Mouse (Mus musculus): Measurements from ENCODE around the gene Nanog.
"Not testable (repeated sequence)": the region's sequence is repeated elsewhere in the genome, so short reads cannot be mapped to it uniquely, and the experiment has no call there.

Gene Nanog

DNA sequence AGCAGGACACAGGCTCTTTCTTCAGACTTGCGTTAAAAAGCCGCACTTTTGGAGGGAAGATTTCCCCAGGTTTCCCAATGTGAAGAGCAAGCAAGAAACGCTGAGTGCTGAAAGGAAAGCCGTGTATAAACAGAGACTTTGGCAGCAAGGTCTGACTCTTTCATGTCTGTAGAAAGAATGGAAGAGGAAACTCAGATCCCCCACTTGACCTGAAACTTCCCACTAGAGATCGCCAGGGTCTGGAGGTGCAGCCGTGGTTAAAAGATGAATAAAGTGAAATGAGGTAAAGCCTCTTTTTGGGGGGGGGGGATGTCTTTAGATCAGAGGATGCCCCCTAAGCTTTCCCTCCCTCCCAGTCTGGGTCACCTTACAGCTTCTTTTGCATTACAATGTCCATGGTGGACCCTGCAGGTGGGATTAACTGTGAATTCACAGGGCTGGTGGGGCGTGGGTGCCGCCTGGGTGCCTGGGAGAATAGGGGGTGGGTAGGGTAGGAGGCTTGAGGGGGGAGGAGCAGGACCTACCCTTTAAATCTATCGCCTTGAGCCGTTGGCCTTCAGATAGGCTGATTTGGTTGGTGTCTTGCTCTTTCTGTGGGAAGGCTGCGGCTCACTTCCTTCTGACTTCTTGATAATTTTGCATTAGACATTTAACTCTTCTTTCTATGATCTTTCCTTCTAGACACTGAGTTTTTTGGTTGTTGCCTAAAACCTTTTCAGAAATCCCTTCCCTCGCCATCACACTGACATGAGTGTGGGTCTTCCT is at the start of gene Nanog:
Gene Nanog, plus strand, starts transcription at position 454 of the 765 bp plus-strand sequence.
- DNase-seq (ENCODE audit: low spot score in 2 of 2) = no peak

- no peak for DNase-seq (ENCODE audit: low spot score in 2 of 2)
Observed at GRCm38 (mm10) chr6:122657630-122658029, 49.7 kb upstream of the Nanog start.

DNA sequence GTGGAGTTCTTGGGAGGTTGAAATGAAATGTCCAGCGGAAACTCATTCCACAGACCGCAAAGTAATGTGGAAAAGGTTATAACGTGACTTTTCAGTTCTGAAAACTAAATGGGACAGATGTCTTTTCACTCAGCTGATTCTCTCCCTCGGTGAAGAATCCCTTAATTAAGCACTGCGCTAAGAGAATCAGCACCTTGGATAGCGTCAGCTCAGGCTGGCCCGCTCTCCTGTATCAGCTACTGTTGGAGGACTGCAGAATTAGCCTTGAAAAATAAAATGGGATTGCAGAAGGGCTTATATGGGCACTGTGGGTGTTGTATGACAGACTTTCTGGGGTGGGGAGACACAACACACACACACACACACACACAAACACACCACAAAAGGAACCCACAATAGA is 47.7 kb upstream of the Nanog start:
- DNase-seq (ENCODE audit: low spot score in 2 of 2) = no peak

DNA sequence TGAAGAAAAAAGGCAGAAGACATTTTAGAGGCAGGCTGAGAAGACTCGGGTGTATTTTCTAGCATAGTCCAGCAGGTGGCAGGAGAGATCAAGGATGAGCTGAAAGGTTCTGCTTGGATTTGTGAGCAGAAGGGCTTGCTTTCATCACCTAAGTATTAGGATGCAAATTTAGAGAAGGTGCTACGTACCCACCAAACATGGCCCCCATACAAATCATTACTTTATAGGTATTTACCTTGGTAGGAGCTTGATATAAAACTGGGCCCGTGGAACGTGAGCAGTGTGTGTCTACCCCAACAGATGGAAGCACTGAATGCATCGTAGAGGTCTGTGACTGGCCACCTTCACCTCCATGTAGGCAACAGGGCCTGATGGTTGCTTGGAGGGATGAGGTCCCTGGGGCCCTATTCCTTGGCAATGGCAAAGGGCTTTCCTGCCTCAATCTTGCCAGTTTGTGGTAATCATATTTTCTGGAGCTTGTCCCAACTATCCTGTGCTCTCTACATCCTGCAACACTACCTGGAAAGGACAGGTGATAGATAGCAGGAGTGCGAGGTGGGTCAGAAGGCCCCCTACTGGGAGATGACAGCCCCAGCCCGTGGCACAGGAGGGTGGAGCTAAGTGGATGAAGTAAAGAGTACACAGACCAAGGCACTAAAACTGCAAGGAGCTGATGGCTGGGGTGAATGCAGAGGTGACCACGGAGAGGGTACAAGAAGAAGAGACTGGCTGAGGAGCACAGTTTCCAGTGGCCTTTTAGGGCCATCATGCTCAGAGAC is 46.5 kb upstream of the Nanog start:
- peak in 1 of 2 experiments; percentile 48 for DNase-seq (ENCODE audit: low spot score in 2 of 2)

DNA sequence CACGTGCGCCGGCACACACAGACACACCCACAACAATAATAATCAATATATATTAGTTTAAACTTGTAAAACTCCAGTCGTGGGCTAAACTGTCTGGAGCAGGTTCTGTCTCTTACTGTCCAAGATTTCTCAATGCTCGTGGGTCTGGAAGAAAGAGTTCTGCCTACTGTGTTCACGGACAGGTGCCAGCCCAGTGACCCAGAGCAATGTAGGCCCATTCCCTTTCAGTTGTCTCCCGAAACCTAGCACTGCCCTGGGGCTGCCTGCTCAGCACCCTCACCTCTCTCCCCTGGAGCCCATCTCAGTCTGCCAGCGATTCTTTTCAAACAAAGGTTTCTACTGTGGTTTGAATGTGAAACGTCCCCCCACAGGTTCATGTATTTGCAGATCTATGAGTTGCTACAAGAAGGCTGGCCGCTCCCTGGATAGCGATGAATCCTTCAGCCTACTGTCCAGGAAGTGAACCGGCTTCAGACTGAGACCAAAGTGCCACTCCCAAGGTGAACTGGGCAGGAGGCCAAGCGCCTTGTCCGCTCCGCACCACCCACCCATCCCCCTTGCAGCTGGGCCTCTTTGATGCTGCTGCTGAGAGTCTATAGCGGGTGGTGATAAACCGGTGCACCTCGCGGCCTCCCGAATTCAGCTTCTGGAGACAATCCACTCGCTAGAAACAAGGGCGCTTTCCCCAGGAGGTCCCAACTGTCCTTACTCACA is 44.6 kb upstream of the Nanog start:
- DNase-seq (ENCODE audit: low spot score in 2 of 2) = no peak

GRCm38 (mm10) chr6:122663596-122664206 is 43.6 kb upstream of the Nanog start:
- DNase-seq (ENCODE audit: low spot score in 2 of 2) = no peak

- no peak for DNase-seq (ENCODE audit: low spot score in 2 of 2)
Observed at GRCm38 (mm10) chr6:122665866-122666265, 41.4 kb upstream of the Nanog start.

- no peak for DNase-seq (ENCODE audit: low spot score in 2 of 2)
Observed at GRCm38 (mm10) chr6:122667715-122668114, 39.6 kb upstream of the Nanog start.

- DNase-seq (ENCODE audit: low spot score in 2 of 2) = no peak
Observed at GRCm38 (mm10) chr6:122668823-122669222, 38.5 kb upstream of the Nanog start.

DNA sequence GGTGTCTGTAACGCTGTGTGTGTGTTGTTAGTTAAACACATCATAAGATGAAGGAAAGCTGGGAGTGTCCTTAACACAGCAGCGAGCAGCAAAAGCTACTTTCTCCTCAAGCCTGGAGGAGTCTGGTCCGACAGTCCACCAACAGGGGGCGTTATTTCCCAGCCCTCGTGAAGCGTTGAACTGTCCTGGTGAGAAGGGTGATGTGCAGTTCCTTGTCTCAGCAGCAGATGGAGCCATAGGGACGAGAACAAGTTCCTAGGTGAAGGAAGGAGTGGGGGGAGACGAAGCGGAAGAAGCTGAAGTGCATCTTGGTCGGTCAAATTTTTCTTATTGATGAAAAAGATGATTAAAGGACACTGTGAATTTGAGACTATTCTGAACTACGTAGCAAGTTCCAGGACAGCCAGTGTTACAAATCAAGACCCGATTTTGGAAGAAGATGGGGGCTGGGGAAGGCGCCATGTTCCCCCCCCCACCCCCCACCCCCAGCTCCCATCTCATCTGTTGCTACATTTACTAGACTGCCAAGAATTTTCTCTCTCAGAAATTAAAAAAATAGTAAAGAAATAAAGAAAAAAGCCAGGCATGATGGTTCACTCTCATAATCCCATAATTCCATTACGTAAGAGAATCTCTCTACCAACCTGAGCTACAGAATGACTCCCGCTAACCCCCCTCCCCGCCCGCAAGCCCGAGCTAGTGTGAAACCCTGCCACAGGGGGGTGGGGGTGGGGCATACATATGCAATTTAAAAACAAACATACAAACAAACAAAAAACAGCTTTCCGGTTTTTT is 37.7 kb upstream of the Nanog start:
- peak; percentile 67 to 89 for DNase-seq (ENCODE audit: low spot score in 2 of 2)

DNA sequence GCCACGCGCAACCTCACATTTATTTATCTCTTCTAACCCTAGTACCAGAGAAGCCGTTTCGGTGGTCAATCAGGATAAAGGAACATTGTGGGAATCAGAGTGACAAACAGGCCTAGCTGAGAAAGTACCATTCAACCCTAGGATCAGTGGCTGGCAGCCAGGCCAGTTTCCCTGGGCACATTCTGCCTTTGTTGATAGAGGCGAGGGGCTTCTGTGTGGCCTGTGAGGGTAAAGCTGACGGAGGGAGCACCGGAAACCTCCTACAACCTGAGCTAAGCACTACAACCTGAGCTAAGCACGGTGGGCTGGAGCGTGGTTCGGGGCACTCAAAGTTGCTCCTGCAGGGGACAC is 37.1 kb upstream of the Nanog start:
- DNase-seq (ENCODE audit: low spot score in 2 of 2) = no peak

DNA sequence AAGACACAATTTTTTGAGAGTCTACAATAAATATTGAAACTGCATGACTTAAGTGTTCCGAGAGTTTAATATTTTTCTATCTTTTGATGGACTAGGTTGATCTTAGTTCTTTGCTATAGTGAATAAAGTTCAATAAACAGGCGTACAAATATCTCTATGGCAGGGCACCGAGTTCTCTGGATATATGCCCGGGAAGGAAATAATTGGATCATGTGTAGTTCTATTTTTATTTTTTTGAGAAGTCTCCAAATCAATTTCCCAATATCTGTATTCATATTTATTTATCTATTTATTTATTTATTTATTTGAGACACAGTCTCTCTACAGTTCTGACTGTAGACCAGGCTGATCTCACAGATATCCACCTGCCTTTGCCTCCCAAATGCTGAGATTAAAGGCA is 36.4 kb upstream of the Nanog start:
- no peak for DNase-seq (ENCODE audit: low spot score in 2 of 2)

DNA sequence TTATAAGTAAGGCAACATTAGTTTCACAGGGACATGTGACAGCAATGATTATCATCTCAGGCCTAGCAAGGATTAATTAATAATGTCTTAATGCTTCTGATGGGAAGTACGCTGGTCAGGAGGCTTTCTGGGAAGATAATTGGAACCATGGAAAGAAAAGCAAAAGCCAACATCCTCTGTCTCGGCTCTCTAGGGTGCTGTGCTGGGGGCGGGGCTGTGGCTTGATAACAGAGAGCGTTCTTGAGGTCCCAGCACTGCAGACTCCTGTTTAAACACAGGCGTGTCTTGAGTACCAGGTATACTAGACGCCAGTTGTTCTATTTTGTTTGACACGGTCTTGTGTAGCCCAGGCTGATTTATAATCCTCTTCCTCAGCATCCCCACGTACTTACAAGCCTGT is 34.5 kb upstream of the Nanog start:
- no peak for DNase-seq (ENCODE audit: low spot score in 2 of 2)

DNA sequence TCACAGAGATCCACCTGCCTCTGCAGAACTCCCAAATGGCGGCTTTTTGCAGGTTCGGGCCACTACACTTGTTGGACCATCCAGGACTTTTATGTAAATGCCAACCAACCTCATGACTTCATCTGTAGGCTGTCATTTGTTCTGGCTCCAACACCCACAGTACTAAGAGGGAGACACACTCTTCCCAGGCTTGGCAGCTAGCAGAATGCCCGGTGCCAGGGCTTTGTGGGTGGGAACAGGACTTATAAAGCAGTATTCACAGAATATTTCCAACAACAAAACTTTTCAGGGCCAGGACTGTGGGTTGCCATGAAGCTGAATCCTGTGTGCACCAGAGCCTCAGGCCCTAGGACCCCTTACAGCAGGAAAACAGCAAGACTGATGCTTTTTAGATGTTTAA is 24.6 kb upstream of the Nanog start:
- no peak for DNase-seq (ENCODE audit: low spot score in 2 of 2)

DNA sequence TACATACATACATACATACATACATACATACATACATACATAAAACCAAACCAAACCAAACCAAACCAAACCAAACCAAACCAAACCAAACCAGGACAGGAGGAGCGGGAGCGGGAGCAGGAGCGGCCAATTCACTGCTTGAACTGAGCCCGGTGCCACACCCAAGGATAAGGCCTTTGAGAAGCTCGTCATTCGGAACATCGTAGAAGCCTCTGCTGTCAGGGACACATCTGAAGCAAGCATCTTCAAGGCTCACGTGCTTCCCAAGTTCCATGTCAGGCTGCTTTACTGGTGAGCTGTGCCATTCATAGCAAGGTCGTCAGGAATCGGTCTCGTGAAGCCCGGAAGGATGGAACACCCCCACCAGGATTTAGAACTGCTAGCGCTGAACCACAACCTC is 20.6 kb upstream of the Nanog start:
- DNase-seq (ENCODE audit: low spot score in 2 of 2) = no peak

- DNase-seq (ENCODE audit: low spot score in 2 of 2) = no peak
Observed at GRCm38 (mm10) chr6:122689411-122690055, 17.8 kb upstream of the Nanog start.

DNA sequence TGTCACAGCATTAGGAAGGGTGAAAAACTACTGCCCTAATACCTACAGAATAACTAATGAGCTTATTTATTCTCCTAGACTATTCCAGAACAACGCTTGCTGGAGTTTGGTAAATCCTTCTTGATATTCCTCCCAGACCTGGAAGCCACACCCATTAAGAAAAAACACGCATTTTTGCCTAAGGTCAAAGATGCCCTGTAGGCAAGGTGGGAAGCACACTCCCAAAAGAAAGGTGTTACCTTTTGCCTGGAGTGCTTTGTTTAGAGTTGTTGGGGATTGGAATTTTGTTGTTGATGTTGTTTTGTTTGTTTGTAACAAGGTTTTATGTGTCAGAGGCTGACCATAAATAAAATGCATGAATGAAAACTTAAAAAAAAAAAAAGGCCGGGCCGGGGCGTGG is 17.2 kb upstream of the Nanog start:
- no peak for DNase-seq (ENCODE audit: low spot score in 2 of 2)

DNA sequence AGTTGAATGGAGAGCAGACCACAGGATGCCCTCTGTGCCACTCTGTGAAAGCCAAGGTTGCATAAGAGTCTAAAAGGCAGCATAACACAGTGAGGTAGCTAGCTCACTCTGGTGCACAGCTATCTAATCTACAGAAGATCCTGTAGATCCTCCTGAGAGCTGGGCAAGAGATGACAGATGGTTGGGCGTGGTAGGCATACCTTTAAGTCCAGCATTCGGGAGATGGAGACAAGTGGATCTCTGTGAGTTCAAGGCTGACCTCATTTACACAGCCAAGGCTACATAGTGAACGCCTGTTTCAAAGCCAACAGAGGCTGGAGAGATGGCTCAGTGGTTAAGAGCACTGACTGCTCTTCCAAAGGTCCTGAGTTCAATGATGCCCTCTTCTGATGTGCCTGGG is 11.9 kb upstream of the Nanog start:
- DNase-seq (ENCODE audit: low spot score in 2 of 2) = no peak

GRCm38 (mm10) chr6:122699628-122700027 is 7.7 kb upstream of the Nanog start:
- not testable (repeated sequence) for DNase-seq (ENCODE audit: low spot score in 2 of 2)

DNA sequence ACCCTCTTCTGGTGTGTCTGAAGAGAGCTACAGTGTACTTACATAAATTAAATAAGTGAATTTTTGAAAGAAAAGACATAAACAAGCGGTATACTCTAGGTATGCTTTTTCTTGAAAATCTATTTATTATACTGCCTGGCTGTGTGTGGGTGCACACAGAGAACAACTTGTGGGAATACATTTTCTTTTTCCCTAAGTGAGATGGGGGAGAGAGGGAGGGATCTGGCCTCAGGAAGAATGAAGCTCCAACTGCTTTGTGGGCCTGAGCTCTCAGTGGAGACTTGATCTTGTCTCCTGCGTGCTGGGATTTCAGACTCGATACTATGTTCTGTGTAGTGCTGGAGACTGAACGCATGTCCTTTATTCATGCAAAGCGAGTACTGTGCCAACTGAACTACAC is 5.5 kb upstream of the Nanog start:
- DNase-seq (ENCODE audit: low spot score in 2 of 2) = no peak
